Mouse (Mus musculus): Measurements from ENCODE around the gene Plvap.
A peak's percentile ranks its signal among the peaks of the same experiment; 100 is the strongest.

Gene Plvap

GRCm38 (mm10) chr8:71527162-71527870 is 15.8 kb upstream of the Plvap start:
- DNase-seq (ENCODE audit: inconsistent age in 2 of 2, low spot score in 1 of 2): no peak

- DNase-seq (ENCODE audit: inconsistent age in 2 of 2, low spot score in 1 of 2): no peak
Measured at GRCm38 (mm10) chr8:71526272-71526671, 14.7 kb upstream of the Plvap start.

GRCm38 (mm10) chr8:71525226-71526050 is 13.9 kb upstream of the Plvap start, which contains the start of gene Ccdc194:
Gene Ccdc194 (minus strand): TSS chr8:71525711.
- DNase-seq (ENCODE audit: inconsistent age in 2 of 2, low spot score in 1 of 2): no peak

- DNase-seq (ENCODE audit: inconsistent age in 2 of 2, low spot score in 1 of 2): peak; percentile 94 to 98
Measured at GRCm38 (mm10) chr8:71521634-71522033, 10.1 kb upstream of the Plvap start.

GRCm38 (mm10) chr8:71519037-71519825 is 7.7 kb upstream of the Plvap start:
- peak; percentile 65 to 88 for DNase-seq (ENCODE audit: inconsistent age in 2 of 2, low spot score in 1 of 2)

GRCm38 (mm10) chr8:71516786-71517185 is 5.2 kb upstream of the Plvap start:
- DNase-seq (ENCODE audit: inconsistent age in 2 of 2, low spot score in 1 of 2): peak in 1 of 2 experiments; percentile 70

GRCm38 (mm10) chr8:71515043-71515442 is 3.5 kb upstream of the Plvap start:
- no peak for DNase-seq (ENCODE audit: inconsistent age in 2 of 2, low spot score in 1 of 2)

- no peak for DNase-seq (ENCODE audit: inconsistent age in 2 of 2, low spot score in 1 of 2)
Measured at GRCm38 (mm10) chr8:71513018-71513754, 1.6 kb upstream of the Plvap start.

GRCm38 (mm10) chr8:71509316-71509715 is 2.2 kb downstream of the Plvap start:
- no peak for DNase-seq (ENCODE audit: inconsistent age in 2 of 2, low spot score in 1 of 2)

- DNase-seq (ENCODE audit: inconsistent age in 2 of 2, low spot score in 1 of 2): peak; percentile 78 to 92
Measured at GRCm38 (mm10) chr8:71507589-71508104, 3.9 kb downstream of the Plvap start.

GRCm38 (mm10) chr8:71505979-71506378 is 5.6 kb downstream of the Plvap start:
- peak in 1 of 2 experiments; percentile 73 for DNase-seq (ENCODE audit: inconsistent age in 2 of 2, low spot score in 1 of 2)

- no peak for DNase-seq (ENCODE audit: inconsistent age in 2 of 2, low spot score in 1 of 2)
Measured at GRCm38 (mm10) chr8:71505326-71505725, 6.2 kb downstream of the Plvap start.

GRCm38 (mm10) chr8:71504349-71504748 is 7.2 kb downstream of the Plvap start:
- peak in 1 of 2 experiments; percentile 70 for DNase-seq (ENCODE audit: inconsistent age in 2 of 2, low spot score in 1 of 2)

- DNase-seq (ENCODE audit: inconsistent age in 2 of 2, low spot score in 1 of 2): peak; percentile 49 to 72
Measured at GRCm38 (mm10) chr8:71498816-71499690, 12.5 kb downstream of the Plvap start.

- DNase-seq (ENCODE audit: inconsistent age in 2 of 2, low spot score in 1 of 2): peak; percentile 67 to 79
Measured at GRCm38 (mm10) chr8:71497881-71498501, 13.6 kb downstream of the Plvap start.

- peak in 1 of 2 experiments; percentile 63 for DNase-seq (ENCODE audit: inconsistent age in 2 of 2, low spot score in 1 of 2)
Measured at GRCm38 (mm10) chr8:71497077-71497645, 14.4 kb downstream of the Plvap start.

- DNase-seq (ENCODE audit: inconsistent age in 2 of 2, low spot score in 1 of 2): peak; percentile 94 to 98
Measured at GRCm38 (mm10) chr8:71496481-71496880, 15.1 kb downstream of the Plvap start.

- DNase-seq (ENCODE audit: inconsistent age in 2 of 2, low spot score in 1 of 2): peak; percentile 31 to 71
Measured at GRCm38 (mm10) chr8:71495811-71496210, 15.7 kb downstream of the Plvap start.
